Mouse (Mus musculus): ENCODE results near the gene Rab5c.

The Rab5c gene

DNA sequence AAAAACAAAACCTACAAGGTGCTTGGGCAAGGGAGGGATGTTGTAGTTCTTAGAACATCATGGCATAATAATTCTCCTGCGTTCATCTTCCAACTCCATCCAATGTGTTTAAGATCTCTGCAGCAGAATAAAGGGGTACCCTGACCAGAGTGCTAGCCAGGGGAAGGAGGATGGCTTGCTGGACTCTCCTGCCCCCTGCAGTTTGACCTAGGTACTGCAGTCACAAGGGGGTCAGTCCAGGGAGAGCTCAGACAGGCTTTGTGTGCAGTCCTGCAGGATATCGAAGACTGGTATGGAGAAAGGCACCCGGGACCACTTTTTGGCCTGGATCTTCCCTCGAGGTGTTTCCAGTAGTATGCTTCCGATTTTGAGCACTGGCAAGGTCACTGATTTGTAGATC lies 43.1 kb downstream of the Rab5c start:
- peak; percentile 89 for DNase-seq

DNA sequence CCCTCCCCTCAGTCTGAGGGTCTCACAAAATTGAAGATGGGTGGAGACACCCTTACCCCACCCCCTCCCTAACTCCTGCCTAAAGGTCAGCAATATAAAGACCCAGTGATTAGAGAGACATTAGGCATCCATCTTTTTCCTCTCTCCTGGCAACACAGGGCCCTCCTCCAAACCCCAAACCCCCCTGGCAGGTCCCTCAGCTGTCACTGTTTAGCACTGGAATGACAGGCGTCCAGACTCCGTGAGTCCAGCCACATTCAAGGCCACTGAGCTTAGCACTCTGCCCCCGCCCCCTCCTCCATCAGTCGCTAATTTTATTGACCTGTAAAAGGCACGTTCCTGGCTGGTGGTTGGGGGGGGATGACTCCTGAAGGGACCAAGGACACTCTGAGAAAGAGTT lies 44.9 kb downstream of the Rab5c start:
- no peak for DNase-seq

DNA sequence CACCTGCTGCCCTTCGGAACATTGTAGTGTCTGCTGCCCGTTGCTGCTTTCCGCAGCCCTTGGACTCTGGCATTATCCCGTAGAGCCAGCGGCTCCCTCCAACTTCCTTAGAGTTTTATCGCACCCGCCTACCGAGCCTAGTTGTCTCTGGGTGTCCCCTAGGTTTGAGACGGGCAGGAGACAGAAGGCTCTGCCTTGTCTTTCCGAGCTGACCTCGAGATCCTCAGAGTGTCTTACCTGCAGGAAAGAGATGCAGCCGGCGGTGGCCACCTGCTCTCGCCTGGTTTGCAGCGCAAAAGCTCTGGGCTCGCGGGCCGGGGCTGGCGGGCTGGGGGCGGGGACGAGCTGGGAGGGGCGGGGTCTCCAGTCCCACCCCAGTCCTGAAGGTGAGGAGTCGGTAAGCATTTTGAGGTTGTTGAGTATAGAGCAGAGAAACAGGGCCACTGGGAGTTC lies 45.8 kb downstream of the Rab5c start, which contains the start of gene Zfp385c:
Gene Zfp385c (minus strand): TSS at position 292 of the 453 bp plus-strand sequence.
- peak; percentile 14 to 28 for DNase-seq

DNA sequence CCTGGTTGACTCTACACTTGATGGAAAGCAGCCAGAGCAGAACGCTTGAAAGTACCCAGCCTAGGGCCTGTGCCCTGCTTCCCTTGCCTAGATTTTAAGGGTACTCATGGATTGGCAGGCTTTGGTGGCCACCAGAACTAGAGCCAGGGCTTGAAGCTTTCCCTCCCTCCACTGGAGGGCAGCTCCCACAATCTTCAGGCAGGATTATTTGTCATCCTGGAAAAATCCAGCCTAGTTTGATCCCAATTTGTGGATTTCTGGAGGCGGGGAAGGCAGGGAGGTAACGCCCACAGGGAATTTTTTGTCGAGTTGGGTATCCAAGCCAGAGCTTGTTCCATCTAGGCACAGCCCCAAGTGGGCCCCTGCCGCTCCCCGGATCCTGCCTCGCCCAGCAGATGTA lies 47.6 kb downstream of the Rab5c start:
- no peak for DNase-seq

DNA sequence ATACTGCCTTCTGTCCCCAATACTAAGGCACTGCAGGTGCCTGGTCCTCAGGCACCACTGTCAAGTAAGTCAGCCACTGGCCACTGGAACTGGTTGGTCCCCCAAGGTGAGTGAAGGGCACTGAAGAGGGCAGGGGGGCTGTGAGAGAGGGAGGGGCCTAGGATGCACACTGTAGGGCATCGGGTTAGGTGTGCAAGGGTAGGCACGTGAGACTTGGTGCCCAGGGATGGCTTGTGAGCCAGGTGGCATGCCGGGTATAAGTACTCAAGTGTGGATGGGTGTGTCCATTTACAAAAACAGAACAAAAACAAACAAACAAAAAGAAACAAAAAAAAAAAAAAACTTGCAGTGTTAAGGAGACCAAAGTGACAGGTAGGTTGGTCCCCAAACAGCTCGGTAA lies 49.6 kb downstream of the Rab5c start:
- DNase-seq: no peak

DNA sequence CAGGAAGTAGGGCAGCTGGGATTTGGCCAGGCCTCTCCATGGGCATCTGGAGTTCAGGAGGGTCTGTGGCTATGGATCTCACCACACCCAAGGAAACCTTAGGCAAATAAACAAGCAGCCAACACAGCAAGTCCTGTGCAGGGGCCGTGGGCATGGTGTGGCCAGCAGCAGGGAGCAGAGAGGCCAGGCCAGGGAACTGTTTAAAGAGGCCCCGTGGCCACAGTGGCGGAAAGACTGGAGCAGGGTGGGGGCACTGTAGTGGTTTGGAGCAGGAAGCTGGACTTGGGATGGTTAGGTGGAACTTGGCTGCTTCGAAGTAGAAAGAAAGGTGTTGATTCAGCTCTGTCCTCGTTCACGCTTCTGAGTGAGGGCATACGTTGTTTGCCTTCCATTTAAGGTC lies 50.8 kb downstream of the Rab5c start:
- no peak for DNase-seq

DNA sequence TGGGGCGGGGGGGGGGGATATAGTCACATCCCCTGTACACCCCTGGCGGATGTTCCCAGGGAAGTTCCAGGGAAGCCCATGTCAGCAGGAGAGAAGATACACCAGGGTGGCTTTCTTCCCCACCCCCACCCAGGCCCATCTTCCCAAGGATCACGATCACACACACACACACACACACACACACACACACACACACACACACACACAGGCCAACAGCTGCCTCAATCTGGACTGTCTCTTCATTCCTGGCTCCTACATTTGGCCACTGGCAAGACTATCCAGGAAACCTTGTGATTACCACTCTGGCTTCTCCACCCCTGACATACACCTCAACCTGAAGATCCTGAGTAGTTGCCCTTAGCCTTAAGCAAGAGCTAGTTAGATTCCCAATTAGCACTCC lies 52.6 kb downstream of the Rab5c start:
- no peak for DNase-seq

DNA sequence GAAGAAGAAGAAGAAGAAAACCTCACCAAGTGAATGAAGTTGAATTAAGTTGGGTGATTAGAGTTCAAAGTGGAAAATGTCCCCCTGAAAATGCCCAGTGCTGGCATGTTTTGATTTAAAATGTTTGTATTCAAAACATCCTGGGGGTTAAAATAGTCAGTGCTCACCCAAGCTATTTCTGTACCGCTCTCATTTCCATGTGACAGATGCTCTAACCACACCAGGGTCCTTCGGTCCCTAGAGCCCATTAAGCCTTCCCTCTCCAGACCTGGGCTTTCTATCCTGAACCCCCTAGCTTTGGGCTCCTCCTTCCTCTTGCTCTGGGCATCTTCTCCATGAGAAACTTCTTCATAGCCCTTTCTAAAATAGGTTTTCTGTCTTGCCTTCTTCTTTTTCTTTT lies 53.9 kb downstream of the Rab5c start:
- no peak for DNase-seq

DNA sequence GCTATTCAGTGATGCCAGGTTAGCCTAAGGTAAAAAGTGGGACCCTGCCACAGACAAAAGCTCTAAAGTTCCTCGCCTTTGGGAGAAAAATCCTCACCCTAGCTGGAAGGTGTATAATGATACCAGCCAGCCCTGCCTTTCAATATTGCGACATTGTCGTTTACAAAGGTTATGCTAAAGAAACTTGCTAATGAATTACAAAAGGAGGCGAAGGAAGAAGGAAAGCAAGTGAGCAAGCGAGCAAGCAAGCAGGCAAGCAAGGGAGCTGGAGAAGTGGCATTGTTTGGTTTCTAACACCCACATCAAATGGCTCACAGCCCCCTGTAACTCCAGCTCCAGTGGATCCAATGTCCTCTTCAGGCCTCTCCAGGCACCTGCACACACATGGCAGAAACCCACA lies 55.5 kb downstream of the Rab5c start:
- DNase-seq: no peak

DNA sequence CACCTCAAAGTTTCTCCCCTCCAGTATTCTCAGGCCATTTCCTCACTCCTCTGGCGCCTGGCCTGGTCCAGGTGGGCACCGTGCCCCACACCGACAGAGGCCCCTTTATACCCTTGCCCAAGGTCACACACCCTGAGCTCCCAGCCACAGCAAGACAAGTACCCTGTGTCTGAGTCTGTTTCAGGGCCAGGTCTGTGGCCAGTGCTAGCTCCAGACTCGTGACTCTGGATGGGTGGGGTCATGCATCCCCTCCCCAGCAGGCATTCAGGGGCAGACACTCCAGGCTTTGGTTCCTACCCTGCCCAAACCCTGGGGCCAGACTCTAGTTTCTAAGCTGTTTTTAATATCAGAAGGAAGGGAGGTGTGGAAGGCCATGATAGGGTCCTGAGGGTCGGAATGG lies 56.2 kb downstream of the Rab5c start:
- no peak for DNase-seq

DNA sequence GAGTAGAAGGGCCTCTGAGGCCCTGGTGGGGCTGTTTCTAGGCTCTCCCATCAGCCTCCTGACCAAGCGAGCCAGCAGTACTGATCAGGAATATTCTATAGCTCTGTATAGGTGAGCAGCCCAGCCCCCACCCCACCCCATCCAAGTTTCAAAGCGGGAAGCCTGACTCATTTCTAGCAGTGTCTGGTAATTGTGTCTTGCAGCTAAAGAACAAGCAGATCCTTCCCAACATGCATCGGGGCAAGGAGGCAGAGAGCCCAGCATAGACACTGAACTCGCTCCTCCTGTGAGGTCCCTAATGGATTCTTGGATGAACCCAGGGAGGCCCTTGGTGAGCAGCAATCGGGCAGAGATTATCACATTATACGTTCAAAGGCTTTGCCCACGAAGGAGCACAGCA lies 60.2 kb downstream of the Rab5c start:
- no peak for DNase-seq

DNA sequence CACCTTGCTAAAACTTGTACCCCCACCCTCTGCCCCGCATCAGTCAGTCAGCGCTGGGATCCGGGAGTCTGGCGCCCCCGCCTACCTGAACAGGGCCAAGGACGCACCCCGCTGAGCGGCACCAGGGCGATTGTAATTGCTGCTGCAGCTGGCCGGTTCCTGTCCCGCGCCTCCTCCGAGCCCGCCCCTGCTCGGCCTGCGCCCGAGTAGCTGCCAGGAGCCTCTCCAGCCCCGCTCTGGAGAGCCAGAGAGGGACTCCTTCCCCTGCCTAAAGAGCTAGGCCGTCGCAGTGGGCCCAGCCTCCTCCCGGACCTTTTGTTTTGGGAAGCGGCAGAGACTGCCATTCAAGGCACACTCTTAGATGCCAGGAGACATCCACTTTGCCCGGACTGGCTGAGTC lies 64.8 kb downstream of the Rab5c start:
- no peak for DNase-seq

DNA sequence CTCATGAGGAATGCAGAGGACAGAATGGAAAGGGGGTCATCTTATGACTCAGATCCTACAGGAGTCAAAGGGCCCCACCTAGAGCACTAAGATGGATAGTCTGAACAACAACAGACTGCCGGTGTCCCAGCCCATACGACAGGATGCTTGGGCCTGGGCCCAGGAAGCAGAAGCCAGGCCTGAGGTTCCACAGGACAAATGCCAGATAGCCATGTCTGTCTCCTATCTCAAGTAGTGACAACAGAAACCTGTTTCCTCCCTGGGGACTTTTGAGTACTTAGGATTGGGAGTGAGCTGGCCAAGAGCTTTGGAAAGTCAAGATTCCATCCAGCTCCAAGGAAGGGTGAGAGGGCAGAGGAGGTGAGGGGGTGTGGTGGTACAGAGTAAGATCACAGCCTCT lies 66.1 kb downstream of the Rab5c start:
- DNase-seq: no peak

DNA sequence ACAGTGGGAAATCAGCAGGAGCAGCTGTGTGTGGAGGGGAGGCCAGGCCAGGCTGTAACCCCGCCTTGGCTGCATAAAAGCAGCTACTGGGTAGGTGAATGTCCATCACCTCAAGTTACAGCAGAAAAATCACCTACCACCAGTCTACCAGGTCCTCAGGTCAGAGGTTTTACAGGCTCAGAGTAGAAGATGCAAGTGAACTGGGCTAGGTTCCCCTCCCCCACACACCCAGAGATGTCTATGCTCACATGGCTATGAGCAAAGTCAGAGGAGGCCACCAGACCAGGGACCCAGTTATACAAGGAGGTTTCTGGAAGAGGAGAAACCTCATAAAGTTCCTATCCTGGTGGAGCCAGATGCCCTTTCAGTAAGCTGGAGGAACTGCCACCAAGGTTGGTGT lies 67.0 kb downstream of the Rab5c start:
- no peak for DNase-seq
